Mouse (Mus musculus) embryonic facial prominence, embryonic 11.5 days (tissue): ENCODE results near the gene Nrcam. TPM values are rescaled to one million over a fixed set of nuclear protein-coding genes. Genes with fewer than 3 reads are reported as not detected.
"Not testable (repeated sequence)": the region's sequence is repeated elsewhere in the genome, so short reads cannot be mapped to it uniquely, and the experiment has no call there.

Experiments
- ATAC-seq: fragments of 200-750 bp; cut with Nextera tagmentation; replicated peaks from 2 replicates; pipeline ENCODE4 v1.8.0; 2017; ENCODE audit warnings: low read depth; ENCODE audit not compliant: insufficient number of reproducible peaks, low FRiP score, low TSS enrichment
- DNase-seq: peaks from one replicate; pipeline ENCODE4 v3.0.0-alpha.2; 2015; ENCODE audit warnings: low spot score
- H3K27ac ChIP-seq: fragments of 300-500 bp; sonication (generic); replicated peaks from 2 replicates; pipeline ENCODE4 v1.5.1; 2014; ENCODE audit warnings: mild to moderate bottlenecking, low read depth, low read length, control low read depth
- H3K27me3 ChIP-seq: fragments of 300-500 bp; sonication (generic); 2 replicates; pipeline ENCODE4 v1.6.1; 2014; ENCODE audit warnings: mild to moderate bottlenecking, low read length, moderate library complexity, mixed read lengths; ENCODE audit not compliant: control insufficient read depth, insufficient read depth
- H3K36me3 ChIP-seq: fragments of 300-500 bp; sonication (generic); replicated peaks from 2 replicates; pipeline ENCODE4 v1.6.1; 2014; ENCODE audit warnings: low read depth, mild to moderate bottlenecking, low read length, moderate library complexity, mixed read lengths; ENCODE audit not compliant: control insufficient read depth, insufficient read depth
- H3K4me1 ChIP-seq: fragments of 300-500 bp; sonication (generic); 2 replicates; pipeline ENCODE4 v1.6.1; 2014; ENCODE audit warnings: low read length, mixed read lengths; ENCODE audit not compliant: control insufficient read depth, insufficient read depth
- H3K4me2 ChIP-seq: fragments of 300-500 bp; sonication (generic); 2 replicates; pipeline ENCODE4 v1.6.1; 2014; ENCODE audit warnings: low read depth, mild to moderate bottlenecking, control low read depth, low read length, moderate library complexity
- H3K4me3 ChIP-seq: fragments of 300-500 bp; sonication (generic); 2 replicates; pipeline ENCODE4 v1.5.1; 2014; ENCODE audit warnings: low read depth, low read length, control low read depth
- H3K9ac ChIP-seq: fragments of 300-500 bp; sonication (generic); replicated peaks from 2 replicates; pipeline ENCODE4 v1.6.1; 2014; ENCODE audit warnings: mild to moderate bottlenecking, control low read depth, low read length
- H3K9me3 ChIP-seq: fragments of 300-500 bp; sonication (generic); replicated peaks from 2 replicates; pipeline ENCODE4 v1.6.1; 2016; ENCODE audit warnings: mild to moderate bottlenecking, low read length, inconsistent platforms, mixed read lengths; ENCODE audit not compliant: control insufficient read depth
- WGBS: fragments of 180-500 bp; shearing (Covaris S2); extraction: QIAGEN DNeasy Blood & Tissue Kit; methylation state at CpG from one replicate; pipeline ENCODE4 v1.1.7; 2014; 5-methylcytosine and 5-hydroxymethylcytosine counted together
- polyA plus RNA-seq: library from polyadenylated mRNA; unstranded; fragments of >200 nt; fragmentation: Nextera tagmentation; extraction: Ambion mirVana; gene quantifications from 2 replicates; pipeline ENCODE4 v1.2.1, GENCODE M21; 2014

Nrcam gene
- polyA plus RNA-seq, result 21.3 and 22.3 TPM in 2 replicates

- ATAC-seq (peak; percentile 69), DNase-seq (peak; percentile 73)
- 2% methylated on average over 69 of the region's 74 CpGs for WGBS
- peak within 1 kb of the TSS; percentile 77 for H3K4me2 ChIP-seq
- H3K27ac ChIP-seq, result no peak within 1 kb of the TSS; the same call in 1 of the 2 replicates
- H3K36me3 ChIP-seq, result no peaks in the 10 kb centered on the region
- H3K9me3 ChIP-seq, result no peaks in the 10 kb centered on the region
- H3K9ac ChIP-seq, result peak within 1 kb of the TSS; percentile 62
- peaks cover 5% of the 10 kb centered on the region; the same call in 1 of the 2 replicates for H3K27me3 ChIP-seq
- peak within 1 kb of the TSS; percentile 51 for H3K4me3 ChIP-seq
- no peaks in the 10 kb centered on the region for H3K4me1 ChIP-seq
These were observed at the start of gene Nrcam for GRCm38 (mm10) chr12:44328381-44329315. Gene Nrcam (plus strand): TSS chr12:44328885.

GRCm38 (mm10) chr12:44280147-44280546 is 48.5 kb upstream of the Nrcam start:
- WGBS, result 63% methylated on average over 2 of the region's 2 CpGs
- not testable (repeated sequence) for H3K36me3 ChIP-seq, H3K4me1 ChIP-seq, H3K9ac ChIP-seq, ATAC-seq, H3K27ac ChIP-seq, H3K27me3 ChIP-seq, H3K4me2 ChIP-seq, H3K4me3 ChIP-seq, H3K9me3 ChIP-seq, DNase-seq

- no peak for ATAC-seq
- Histone ChIP-seq H3K27ac (no peak overlapping the region), H3K4me2 (no peak overlapping the region), H3K9ac (no peak overlapping the region), H3K4me3 (no peak overlapping the region), H3K27me3 (no peaks in the 10 kb centered on the region), H3K4me1 (no peaks in the 10 kb centered on the region), H3K9me3 (no peaks in the 10 kb centered on the region), H3K36me3 (no peaks in the 10 kb centered on the region)
- WGBS, result 86% methylated on average over 3 of the region's 3 CpGs
- no peak for DNase-seq
These were observed 47.2 kb upstream of the Nrcam start for GRCm38 (mm10) chr12:44281534-44281933.

GRCm38 (mm10) chr12:44283378-44283777 is 45.3 kb upstream of the Nrcam start:
- H3K9me3 ChIP-seq, result no peaks in the 10 kb centered on the region
- ATAC-seq (no peak), DNase-seq (peak; percentile 3)
- H3K4me1 ChIP-seq, result no peaks in the 10 kb centered on the region
- no peak overlapping the region for H3K4me2 ChIP-seq
- no peak overlapping the region for H3K4me3 ChIP-seq
- H3K27me3 ChIP-seq, result no peaks in the 10 kb centered on the region
- H3K36me3 ChIP-seq, result no peaks in the 10 kb centered on the region
- H3K9ac ChIP-seq, result no peak overlapping the region
- 32% methylated on average over 9 of the region's 9 CpGs for WGBS
- H3K27ac ChIP-seq, result no peak overlapping the region

GRCm38 (mm10) chr12:44286992-44287391 is 41.7 kb upstream of the Nrcam start:
- 93% methylated on average over 8 of the region's 8 CpGs for WGBS
- DNase-seq (no peak), ATAC-seq (no peak)
- H3K4me2 ChIP-seq, result no peak overlapping the region
- H3K27me3 ChIP-seq, result no peaks in the 10 kb centered on the region
- H3K4me3 ChIP-seq, result no peak overlapping the region
- no peak overlapping the region for H3K9ac ChIP-seq
- H3K36me3 ChIP-seq, result no peaks in the 10 kb centered on the region
- no peaks in the 10 kb centered on the region for H3K9me3 ChIP-seq
- H3K27ac ChIP-seq, result no peak overlapping the region
- no peaks in the 10 kb centered on the region for H3K4me1 ChIP-seq

- Histone ChIP-seq H3K36me3 (no peaks in the 10 kb centered on the region), H3K4me2 (no peak overlapping the region), H3K4me3 (no peak overlapping the region), H3K4me1 (no peaks in the 10 kb centered on the region), H3K9ac (no peak overlapping the region), H3K27ac (no peak overlapping the region), H3K27me3 (no peaks in the 10 kb centered on the region), H3K9me3 (no peaks in the 10 kb centered on the region)
- ATAC-seq (no peak), DNase-seq (peak; percentile 80)
These were observed 36.4 kb upstream of the Nrcam start for GRCm38 (mm10) chr12:44292281-44292680.

- Histone ChIP-seq H3K9ac (no peak overlapping the region), H3K9me3 (no peaks in the 10 kb centered on the region), H3K4me1 (no peaks in the 10 kb centered on the region), H3K27me3 (no peaks in the 10 kb centered on the region), H3K4me2 (no peak overlapping the region), H3K4me3 (no peak overlapping the region), H3K36me3 (no peaks in the 10 kb centered on the region), H3K27ac (no peak overlapping the region)
- DNase-seq (no peak), ATAC-seq (no peak)
These were observed 27.9 kb upstream of the Nrcam start for GRCm38 (mm10) chr12:44300793-44301192.

GRCm38 (mm10) chr12:44304012-44304411 is 24.7 kb upstream of the Nrcam start:
- H3K9me3 ChIP-seq, result no peaks in the 10 kb centered on the region
- peaks cover 2% of the 10 kb centered on the region; the same call in 1 of the 2 replicates for H3K36me3 ChIP-seq
- DNase-seq, result no peak
- H3K27me3 ChIP-seq, result no peaks in the 10 kb centered on the region
- H3K4me1 ChIP-seq, result no peaks in the 10 kb centered on the region
- H3K4me3 ChIP-seq, result no peak overlapping the region
- ATAC-seq, result no peak
- H3K4me2 ChIP-seq, result no peak overlapping the region
- WGBS, result 94% methylated on average over 1 of the region's 1 CpGs
- no peak overlapping the region for H3K9ac ChIP-seq
- H3K27ac ChIP-seq, result no peak overlapping the region
